Mouse (Mus musculus) embryonic facial prominence, embryonic 14.5 days (tissue): Measurements from ENCODE around the gene Evi2. TPM values are rescaled to one million over a fixed set of nuclear protein-coding genes. Genes with fewer than 3 reads are reported as not detected.

ENCODE experiments used
- ATAC-seq: fragments of 200-750 bp; cut with Nextera tagmentation; 2 replicates; pipeline ENCODE4 v1.8.0; 2017; ENCODE audit warnings: low read depth, moderate number of reproducible peaks, moderate TSS enrichment
- DNase-seq: peaks from one replicate; pipeline ENCODE4 v3.0.0-alpha.2; 2015; ENCODE audit warnings: low spot score
- H3K27ac ChIP-seq: fragments of 300-500 bp; sonication (generic); replicated peaks from 2 replicates; pipeline ENCODE4 v1.5.1; 2014; ENCODE audit warnings: low read depth, mild to moderate bottlenecking, low read length, moderate library complexity
- H3K27me3 ChIP-seq: fragments of 300-500 bp; sonication (generic); replicated peaks from 2 replicates; pipeline ENCODE4 v1.6.1; 2014; ENCODE audit warnings: low read length; ENCODE audit not compliant: control insufficient read depth, insufficient read depth
- H3K36me3 ChIP-seq: fragments of 300-500 bp; sonication (generic); 2 replicates; pipeline ENCODE4 v1.6.1; 2014; ENCODE audit warnings: low read length, mixed read lengths; ENCODE audit not compliant: control insufficient read depth, insufficient read depth
- H3K4me1 ChIP-seq: fragments of 300-500 bp; sonication (generic); 2 replicates; pipeline ENCODE4 v1.6.1; 2014; ENCODE audit warnings: antibody characterized with exemption, low read length; ENCODE audit not compliant: control insufficient read depth, insufficient read depth
- H3K4me2 ChIP-seq: fragments of 300-500 bp; sonication (generic); 2 replicates; pipeline ENCODE4 v1.6.1; 2014; ENCODE audit warnings: low read depth, mild to moderate bottlenecking, low read length, moderate library complexity, mixed read lengths
- H3K4me3 ChIP-seq: fragments of 300-500 bp; sonication (generic); 2 replicates; pipeline ENCODE4 v1.5.1; 2014; ENCODE audit warnings: low read depth, mild to moderate bottlenecking, low read length
- H3K9ac ChIP-seq: fragments of 300-500 bp; sonication (generic); 2 replicates; pipeline ENCODE4 v1.6.1; 2014; ENCODE audit warnings: low read depth, mild to moderate bottlenecking, low read length, moderate library complexity, mixed read lengths
- H3K9me3 ChIP-seq: fragments of 300-500 bp; sonication (generic); 2 replicates; pipeline ENCODE4 v1.6.1; 2016; ENCODE audit warnings: low read length; ENCODE audit not compliant: control insufficient read depth
- WGBS: fragments of 180-500 bp; shearing (Covaris S2); extraction: QIAGEN DNeasy Blood & Tissue Kit; methylation state at CpG from one replicate; pipeline ENCODE4 v1.1.7; 2014; 5-methylcytosine and 5-hydroxymethylcytosine counted together
- polyA plus RNA-seq: library from polyadenylated mRNA; unstranded; fragments of >200 nt; fragmentation: Nextera tagmentation; extraction: Ambion mirVana; gene quantifications from 2 replicates; pipeline ENCODE4 v1.2.1, GENCODE M21; 2014

The Evi2 gene
- polyA plus RNA-seq, 1 experiment from 2014 or later, result 0.58 TPM

GRCm38 (mm10) chr11:79502917-79503316, 27.5 kb downstream of the Evi2 start:
- H3K36me3 ChIP-seq, result 0 out of 2 replicates have a peak, but pooled peaks cover 3% of the 10 kb centered on the region
- no peak overlapping the region for H3K27ac ChIP-seq
- 76% methylated on average over 2 of the region's 2 CpGs for WGBS
- no peak overlapping the region for H3K9ac ChIP-seq
- DNase-seq (no peak), ATAC-seq (no peak)
- H3K4me2 ChIP-seq, result no peak overlapping the region
- H3K4me3 ChIP-seq, result no peak overlapping the region
- no peaks in the 10 kb centered on the region for H3K27me3 ChIP-seq
- no peaks in the 10 kb centered on the region for H3K9me3 ChIP-seq
- H3K4me1 ChIP-seq, result no peaks in the 10 kb centered on the region

GRCm38 (mm10) chr11:79494976-79495800, 35.2 kb downstream of the Evi2 start:
- Histone ChIP-seq H3K4me2 (no peak overlapping the region), H3K27ac (no peak overlapping the region), H3K36me3 (peaks cover 10% of the 10 kb centered on the region), H3K9me3 (no peaks in the 10 kb centered on the region), H3K4me3 (no peak overlapping the region), H3K4me1 (no peaks in the 10 kb centered on the region), H3K9ac (no peak overlapping the region), H3K27me3 (no peaks in the 10 kb centered on the region)
- ATAC-seq, result no peak
- peak; percentile 22 for DNase-seq
- 75% methylated on average over 10 of the region's 10 CpGs for WGBS

GRCm38 (mm10) chr11:79484721-79485120, 45.7 kb downstream of the Evi2 start:
- DNase-seq (no peak), ATAC-seq (no peak)
- Histone ChIP-seq H3K36me3 (peaks cover 29% of the 10 kb centered on the region), H3K9ac (no peak overlapping the region), H3K9me3 (no peaks in the 10 kb centered on the region), H3K4me1 (no peaks in the 10 kb centered on the region), H3K27me3 (no peaks in the 10 kb centered on the region), H3K4me3 (no peak overlapping the region), H3K27ac (no peak overlapping the region), H3K4me2 (no peak overlapping the region)

GRCm38 (mm10) chr11:79483876-79484528, 46.4 kb downstream of the Evi2 start:
- WGBS, result 59% methylated on average over 7 of the region's 7 CpGs
- no peaks in the 10 kb centered on the region for H3K27me3 ChIP-seq

GRCm38 (mm10) chr11:79483392-79483791, 47.0 kb downstream of the Evi2 start:
- Histone ChIP-seq H3K4me2 (no peak overlapping the region), H3K4me3 (no peak overlapping the region), H3K4me1 (no peaks in the 10 kb centered on the region), H3K27me3 (no peaks in the 10 kb centered on the region), H3K36me3 (peaks cover 38% of the 10 kb centered on the region), H3K9me3 (no peaks in the 10 kb centered on the region), H3K9ac (no peak overlapping the region), H3K27ac (no peak overlapping the region)
- 85% methylated on average over 6 of the region's 6 CpGs for WGBS
- DNase-seq (no peak), ATAC-seq (no peak)

More at GRCm38 (mm10) chr11:79483876-79484528, 46.4 kb downstream of the Evi2 start:
- no peak overlapping the region for H3K9ac ChIP-seq
- H3K27ac ChIP-seq, result no peak overlapping the region
- no peak for ATAC-seq
- H3K4me1 ChIP-seq, result no peaks in the 10 kb centered on the region
- peak; percentile 53 for DNase-seq
- H3K36me3 ChIP-seq, result peaks cover 33% of the 10 kb centered on the region
- H3K4me3 ChIP-seq, result no peak overlapping the region
- no peaks in the 10 kb centered on the region for H3K9me3 ChIP-seq
- no peak overlapping the region for H3K4me2 ChIP-seq

GRCm38 (mm10) chr11:79468097-79468496, 62.3 kb downstream of the Evi2 start:
- H3K27ac ChIP-seq, result no peak overlapping the region
- no peaks in the 10 kb centered on the region for H3K9me3 ChIP-seq
- ATAC-seq (no peak), DNase-seq (no peak)
- no peak overlapping the region for H3K9ac ChIP-seq
- H3K4me1 ChIP-seq, result no peaks in the 10 kb centered on the region
- 67% methylated on average over 1 of the region's 1 CpGs for WGBS
- no peaks in the 10 kb centered on the region for H3K27me3 ChIP-seq
- no peak overlapping the region for H3K4me3 ChIP-seq
- no peak overlapping the region for H3K4me2 ChIP-seq
- H3K36me3 ChIP-seq, result peaks cover 55% of the 10 kb centered on the region

Other genes starting within 250 kb of the Evi2 start
- not detected in 2 replicates for gene Gm9964, start 233.7 kb downstream of the Evi2 start, polyA plus RNA-seq
- gene Nf1, start 190.9 kb downstream of the Evi2 start, polyA plus RNA-seq, result 8.8 and 9.2 TPM in 2 replicates
- 0.32 and 0.56 TPM in 2 replicates for gene Omg, start 26.5 kb downstream of the Evi2 start, polyA plus RNA-seq
- gene Evi2b, start 6.8 kb downstream of the Evi2 start, polyA plus RNA-seq, result 2.8 and 3.2 TPM in 2 replicates
- 5.1 and 6.0 TPM in 2 replicates for gene Evi2a, start within 50 bp of the Evi2 start, polyA plus RNA-seq
- gene Rab11fip4, start 60.6 kb upstream of the Evi2 start, polyA plus RNA-seq, result 4.7 and 5.4 TPM in 2 replicates